Mouse (Mus musculus) ovary, adult 18-20 months (tissue): Measurements from ENCODE around the gene Sema3g.
A peak's percentile ranks its signal among the peaks of the same experiment; 100 is the strongest.

ENCODE experiments used
- DNase-seq: peaks from one replicate; pipeline ENCODE4 v3.0.0; 2022; ENCODE audit warnings: low spot score, mixed read lengths

Sema3g gene

GRCm38 (mm10) chr14:31195968-31196367 is 21.7 kb upstream of the Sema3g start:
- DNase-seq = no peak

- no peak for DNase-seq
These were observed 19.8 kb upstream of the Sema3g start for GRCm38 (mm10) chr14:31197547-31198516.

DNA sequence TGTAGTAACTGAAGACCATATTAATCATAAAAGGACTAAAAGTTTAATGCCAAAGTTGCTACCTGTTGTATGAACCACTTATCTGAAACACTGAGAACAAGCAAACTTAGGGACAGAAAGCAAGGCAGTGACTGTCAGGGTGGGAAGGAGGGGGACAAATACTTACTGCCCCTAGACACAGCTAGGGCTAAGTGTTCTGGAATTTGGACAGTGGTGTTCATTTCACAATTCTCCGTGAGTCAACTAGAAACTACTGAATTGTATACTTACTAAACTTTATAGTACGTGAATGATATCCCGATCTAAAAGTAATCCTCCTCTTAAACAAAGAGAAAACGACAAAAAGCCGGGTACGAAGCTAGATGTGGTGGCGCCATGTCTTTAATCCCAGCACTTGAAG is 18.1 kb upstream of the Sema3g start:
- DNase-seq = no peak

GRCm38 (mm10) chr14:31200038-31200437 is 17.6 kb upstream of the Sema3g start:
- no peak for DNase-seq

- no peak for DNase-seq
These were observed 12.8 kb upstream of the Sema3g start for GRCm38 (mm10) chr14:31204844-31205243.

GRCm38 (mm10) chr14:31205244-31205561 is 12.5 kb upstream of the Sema3g start:
- no peak for DNase-seq

- no peak for DNase-seq
These were observed 11.8 kb upstream of the Sema3g start for GRCm38 (mm10) chr14:31205562-31206467.

- peak; percentile 90 for DNase-seq
These were observed 11.1 kb upstream of the Sema3g start for GRCm38 (mm10) chr14:31206472-31206981.

- no peak for DNase-seq
These were observed 10.4 kb upstream of the Sema3g start for GRCm38 (mm10) chr14:31207070-31207830.

DNA sequence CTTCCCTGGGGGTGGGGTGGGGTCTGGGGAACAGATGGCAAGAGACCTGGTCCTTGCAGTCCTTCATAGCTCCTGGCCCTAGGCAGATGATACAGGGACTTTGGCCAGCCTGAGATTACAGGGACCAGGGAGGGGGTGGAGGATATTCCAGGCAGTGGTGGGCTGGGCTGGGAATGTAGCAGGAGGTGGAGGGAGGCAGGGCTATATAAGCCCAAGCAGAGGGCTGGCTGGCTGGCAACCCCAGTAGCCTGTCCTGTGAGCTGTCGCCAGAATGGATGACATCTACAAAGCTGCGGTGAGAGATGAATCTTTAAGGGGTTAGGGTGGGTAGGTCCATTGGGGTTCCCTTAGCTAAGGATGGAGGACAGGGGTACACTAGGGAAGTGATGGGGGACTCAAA is 9.6 kb upstream of the Sema3g start, which contains the start of gene Tnnc1:
Tnnc1 (plus strand) TSS at position 229 of the 400 bp plus-strand sequence.
- no peak for DNase-seq

DNA sequence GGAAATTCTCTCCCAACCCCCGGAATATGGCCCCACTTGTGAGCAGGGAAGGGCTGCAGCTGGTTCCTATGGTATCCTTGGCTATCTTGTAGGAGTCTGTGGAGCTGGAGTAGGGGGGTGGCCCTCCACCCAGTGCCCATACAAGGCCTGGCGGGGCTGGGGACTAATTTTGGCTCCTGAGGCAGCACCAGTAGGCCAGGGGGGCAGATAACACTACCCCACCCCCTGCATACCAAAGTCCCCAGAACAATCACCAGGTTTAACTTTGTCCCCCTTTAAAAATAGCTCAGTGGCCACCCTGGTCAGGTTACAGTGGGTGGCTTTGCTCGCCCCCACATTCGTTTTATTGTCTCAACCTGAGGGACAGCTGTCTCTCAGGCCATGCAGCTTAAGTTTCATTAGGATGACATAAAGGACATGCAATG is 8.5 kb upstream of the Sema3g start:
- no peak for DNase-seq

DNA sequence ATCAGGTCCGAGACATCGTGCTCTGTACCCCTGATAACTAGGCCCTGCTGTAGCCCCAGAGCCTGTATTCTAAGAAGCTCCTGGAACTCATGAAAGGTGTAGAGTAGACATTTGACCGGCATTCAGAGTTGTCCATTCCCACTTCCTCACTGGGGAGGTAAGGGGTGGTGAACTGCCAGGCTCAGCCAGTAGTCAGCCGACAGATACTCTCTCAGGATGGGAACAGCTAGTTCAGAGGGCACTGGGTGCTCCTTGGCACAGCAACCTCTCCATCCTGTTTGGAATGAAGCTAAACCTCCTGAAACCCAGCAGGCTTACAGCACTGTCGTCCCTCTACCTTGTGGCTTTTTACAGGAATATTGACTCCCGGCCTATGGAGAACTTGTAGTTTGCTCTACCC is 5.8 kb upstream of the Sema3g start:
- no peak for DNase-seq

DNA sequence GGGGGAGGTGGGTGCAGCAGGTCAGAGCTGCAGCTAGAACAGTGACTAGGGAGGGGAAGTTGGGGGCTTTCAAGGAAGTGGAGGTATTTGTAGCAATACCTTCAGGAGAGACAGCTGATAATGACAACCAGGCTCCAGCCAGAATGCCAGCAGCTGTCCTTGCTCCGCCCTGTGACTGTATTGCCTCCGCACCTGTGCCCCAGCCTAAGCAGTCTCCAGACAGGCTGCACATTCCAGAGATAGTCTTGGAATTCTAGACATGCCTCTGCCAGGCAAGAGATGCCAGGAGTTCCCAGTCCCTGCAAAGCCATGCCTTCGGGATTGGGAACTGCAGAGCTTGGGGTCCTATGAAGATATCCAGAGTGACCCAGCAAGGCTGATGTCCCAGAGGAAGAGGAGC is 5.2 kb upstream of the Sema3g start:
- DNase-seq = no peak

- DNase-seq = no peak
These were observed 3.8 kb upstream of the Sema3g start for GRCm38 (mm10) chr14:31213868-31214267.

DNA sequence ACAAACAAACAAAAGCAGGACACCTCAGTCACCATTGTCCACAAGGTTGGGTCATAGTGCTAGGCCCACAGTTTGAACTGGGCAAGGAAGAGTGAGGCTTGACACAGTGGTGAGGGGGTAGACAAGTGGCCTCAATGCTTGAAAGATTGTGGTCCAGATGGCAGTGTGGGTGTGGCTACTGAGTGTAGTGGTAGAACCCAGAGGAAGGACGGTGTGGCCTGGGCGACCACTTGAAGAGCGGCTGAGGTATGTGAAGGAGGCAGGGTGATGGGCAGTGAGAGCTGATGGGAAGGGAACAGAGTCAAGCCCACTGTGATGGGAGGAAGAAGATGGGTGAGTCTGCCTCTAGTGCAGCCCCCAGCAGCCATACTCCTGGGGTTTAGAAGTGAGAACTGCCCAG is 3.0 kb upstream of the Sema3g start:
- no peak for DNase-seq

- no peak for DNase-seq
These were observed 2.3 kb upstream of the Sema3g start for GRCm38 (mm10) chr14:31215157-31216002.

- DNase-seq = no peak
These were observed 814 bp upstream of the Sema3g start, which contains the start of gene Nisch for GRCm38 (mm10) chr14:31216846-31217245. Nisch (minus strand) TSS chr14:31216946.

- DNase-seq = peak; percentile 86
These were observed 9.3 kb downstream of the Sema3g start for GRCm38 (mm10) chr14:31226978-31227377.

DNA sequence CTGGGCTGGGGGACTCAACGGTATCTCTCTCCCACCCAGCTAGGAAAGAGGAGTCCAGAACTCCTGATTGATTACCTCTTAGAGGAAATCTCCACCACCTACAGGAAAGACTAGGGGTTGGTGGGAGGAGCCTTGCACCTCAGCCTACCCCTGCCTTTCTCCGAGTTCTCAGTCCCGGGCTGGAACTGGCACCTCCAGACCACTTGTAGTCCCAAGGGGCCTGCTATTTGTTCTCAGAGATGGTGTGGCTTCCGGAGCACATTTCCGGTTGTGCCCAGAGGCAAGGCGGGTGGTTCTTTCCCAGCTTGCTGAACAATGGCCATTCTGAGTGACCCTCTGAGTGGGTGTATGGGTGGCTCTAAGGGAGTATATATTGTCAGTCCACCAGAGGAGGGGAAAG is 10.6 kb downstream of the Sema3g start:
- no peak for DNase-seq

DNA sequence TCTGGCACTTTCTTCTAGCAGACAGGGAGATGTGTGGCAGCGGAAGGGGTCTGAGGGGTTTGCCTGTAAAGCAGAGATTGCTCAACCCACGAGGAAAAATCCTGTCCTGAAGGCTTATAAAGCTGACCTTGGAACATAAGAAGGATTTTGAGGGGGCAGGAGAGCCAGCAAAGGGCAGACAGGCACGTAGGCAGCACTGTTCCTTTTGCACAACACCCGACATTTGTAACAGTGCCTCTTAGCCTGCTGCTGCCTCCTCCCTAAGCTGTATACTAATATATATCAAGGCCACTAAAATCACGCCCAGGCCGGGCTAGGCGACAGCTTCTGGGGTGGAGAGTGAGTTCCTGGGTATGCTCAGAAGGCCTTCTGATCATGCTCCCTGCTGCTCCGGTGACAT is 12.8 kb downstream of the Sema3g start:
- no peak for DNase-seq
